Mouse (Mus musculus): ENCODE measurements around the gene Osbpl9.

Gene Osbpl9

DNA sequence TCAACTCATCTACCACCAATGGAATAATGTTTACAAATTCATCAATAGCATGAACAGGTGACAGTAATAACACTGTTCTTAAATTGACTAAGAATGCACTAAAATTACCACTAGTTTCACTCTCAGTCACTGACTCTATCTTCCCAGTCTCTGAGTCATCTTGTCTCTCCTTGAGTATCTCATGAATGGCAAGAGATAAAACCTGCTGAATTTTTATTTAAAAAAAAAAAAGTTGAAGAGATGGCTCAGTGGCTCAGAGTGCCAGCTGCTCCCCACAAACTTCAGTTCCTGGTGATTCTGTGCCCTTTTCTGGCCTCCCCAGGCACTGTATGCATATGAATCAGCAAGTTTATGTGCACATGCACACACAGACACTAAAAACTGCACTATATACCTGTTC lies 96.8 kb downstream of the Osbpl9 start:
- no peak for DNase-seq (ENCODE audit: inconsistent ontology term)

DNA sequence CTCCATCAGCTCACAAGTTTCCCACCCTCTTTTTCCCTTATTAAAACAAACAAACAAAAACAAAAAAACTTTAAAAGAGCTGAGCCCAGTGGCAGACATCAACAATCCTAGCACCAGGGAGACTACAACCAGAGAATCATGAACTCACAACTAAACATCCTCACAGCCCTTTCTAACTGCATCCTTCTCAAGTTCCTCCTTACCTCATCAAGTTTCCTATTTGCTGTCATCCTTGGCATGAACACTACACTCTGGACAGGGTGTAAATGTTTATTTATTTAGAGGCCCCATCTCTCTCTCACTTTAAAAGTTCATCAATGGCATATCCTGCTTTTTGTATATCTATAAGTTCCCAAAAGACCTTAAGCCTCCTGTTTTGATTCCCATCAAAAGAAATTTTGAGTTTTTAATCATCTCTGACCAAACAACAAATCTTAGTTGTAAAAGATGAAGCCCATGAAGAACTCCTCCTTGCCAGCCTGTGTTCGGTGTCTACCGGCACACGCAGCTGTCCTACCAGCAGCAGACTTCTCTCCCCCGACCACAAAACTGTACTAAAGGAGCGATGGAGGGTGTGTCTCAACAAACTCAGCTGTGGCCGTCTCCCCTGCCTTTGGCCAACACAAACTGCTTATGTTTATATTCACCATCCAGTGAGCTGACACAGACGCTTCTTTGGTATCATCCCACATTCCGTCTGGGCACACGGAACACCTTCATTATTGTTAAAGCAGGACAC lies 98.8 kb downstream of the Osbpl9 start:
- DNase-seq (ENCODE audit: inconsistent ontology term): no peak

DNA sequence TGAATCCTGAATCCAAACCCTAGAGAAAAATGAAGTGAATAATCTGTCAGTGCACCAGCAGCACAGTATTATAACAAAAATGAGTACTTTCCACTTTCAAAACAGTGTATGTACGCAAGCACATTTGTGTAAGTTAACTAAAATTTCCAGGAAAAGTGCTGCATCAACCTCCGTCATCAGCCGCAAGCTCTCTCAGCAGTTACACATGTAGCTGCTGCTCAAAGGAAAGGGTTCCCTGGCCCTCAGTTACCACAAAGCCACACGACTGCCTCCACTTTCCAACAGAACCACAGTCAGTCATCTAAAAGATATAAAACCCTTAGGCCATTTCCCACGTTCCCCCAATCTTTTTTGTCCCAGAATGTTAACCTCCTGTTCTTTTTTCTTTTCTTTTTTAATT lies 99.5 kb downstream of the Osbpl9 start:
- no peak for DNase-seq (ENCODE audit: inconsistent ontology term)

DNA sequence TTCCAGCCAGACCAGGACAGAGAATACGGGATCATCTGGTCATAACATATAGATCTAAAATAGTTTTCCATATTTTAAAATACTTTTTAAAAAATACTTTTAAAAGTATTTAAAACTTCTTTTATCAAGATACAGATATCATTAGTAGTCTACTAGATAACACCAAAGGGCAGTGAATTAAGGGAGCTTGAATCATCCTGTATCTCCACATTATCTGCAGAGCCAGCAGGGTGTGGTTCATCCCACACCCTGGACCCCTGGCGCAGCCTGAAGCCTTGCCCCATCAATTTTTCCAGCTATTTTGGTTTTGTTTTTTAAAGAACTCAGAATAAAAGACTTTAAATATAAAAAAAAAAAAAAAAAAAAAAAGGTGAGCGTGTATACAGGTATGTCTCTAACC lies 103.2 kb downstream of the Osbpl9 start:
- DNase-seq (ENCODE audit: inconsistent ontology term): no peak

DNA sequence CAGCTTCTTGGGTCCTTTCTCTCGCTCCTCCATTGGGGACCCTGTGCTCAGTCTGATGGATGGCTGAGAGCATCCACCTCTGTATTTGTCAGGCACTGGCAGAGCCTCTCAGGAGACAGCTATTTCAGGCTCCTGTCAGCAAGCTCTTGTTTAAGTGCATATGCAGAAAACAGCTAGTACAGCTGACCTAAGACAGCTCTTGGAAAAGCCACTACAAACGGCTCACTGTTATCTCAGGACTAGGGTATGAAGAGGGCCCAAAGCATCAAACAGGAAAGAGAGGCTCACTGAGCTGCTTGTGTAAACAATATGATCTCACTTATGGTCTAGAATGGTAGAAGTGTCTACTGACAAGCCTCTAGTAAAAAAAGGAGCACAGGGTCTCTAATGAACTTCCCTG lies 107.8 kb downstream of the Osbpl9 start:
- DNase-seq (ENCODE audit: inconsistent ontology term): no peak

DNA sequence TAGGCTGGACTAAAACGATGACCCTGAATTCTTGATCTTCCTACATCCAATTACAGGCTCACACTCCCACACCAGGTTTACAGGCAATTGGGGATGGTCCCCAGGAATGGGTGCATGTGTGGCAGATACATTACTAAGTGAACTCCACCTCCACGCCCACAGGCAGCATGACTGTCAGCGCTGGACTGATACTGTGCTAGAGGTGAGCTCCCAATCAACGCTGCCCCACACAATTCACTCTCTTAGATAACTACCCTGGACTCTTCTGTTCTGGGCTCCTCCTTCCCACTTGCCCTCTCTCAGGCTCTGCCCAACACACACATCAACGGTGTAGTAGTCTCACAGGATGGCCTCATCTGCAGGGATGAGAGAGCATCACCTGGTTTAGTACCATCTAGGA lies 109.7 kb downstream of the Osbpl9 start:
- no peak for DNase-seq (ENCODE audit: inconsistent ontology term)

DNA sequence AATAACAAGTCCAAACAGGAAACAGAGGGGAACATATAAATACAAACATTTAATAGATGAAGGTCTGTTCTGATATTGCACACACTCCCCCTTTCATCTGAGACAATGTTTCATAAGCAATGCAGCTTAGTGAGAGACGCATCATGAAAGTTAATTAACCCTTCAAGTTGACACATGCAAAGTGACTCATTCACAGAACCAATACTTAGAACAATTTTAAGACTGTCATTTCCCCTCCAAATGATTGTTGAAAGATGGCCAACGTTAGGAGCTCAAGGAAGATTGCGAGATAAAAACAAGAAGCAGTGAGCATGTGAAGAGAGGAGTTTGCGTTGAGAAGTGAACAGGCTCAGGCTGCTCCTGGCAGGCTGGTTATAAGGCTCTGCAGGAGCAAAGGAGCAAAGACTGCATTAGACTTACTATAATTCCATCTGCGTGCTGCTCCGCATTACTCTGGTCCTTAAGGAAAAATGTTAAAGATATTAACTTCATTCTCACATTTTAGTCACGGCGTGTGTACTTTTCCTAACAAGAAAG lies 110.8 kb downstream of the Osbpl9 start:
- DNase-seq (ENCODE audit: inconsistent ontology term): no peak

DNA sequence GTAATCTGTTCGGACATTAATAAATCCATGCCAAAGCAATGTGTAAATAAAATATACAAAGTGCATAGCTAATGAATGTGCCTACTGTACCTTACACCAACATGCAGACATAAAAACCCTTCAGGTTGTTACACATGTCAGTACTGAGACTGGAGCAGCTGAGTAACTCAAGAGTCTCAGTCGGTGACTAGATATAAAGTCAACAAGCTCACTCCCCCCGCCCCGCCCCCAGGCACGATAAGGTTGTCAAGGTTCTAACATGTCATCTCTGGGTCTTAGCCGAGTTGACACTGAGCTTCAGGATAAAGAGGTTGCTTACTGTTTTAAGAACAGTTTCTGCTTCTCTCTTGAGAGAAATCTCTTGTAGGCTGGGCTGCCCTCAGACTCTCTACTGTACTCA lies 112.1 kb downstream of the Osbpl9 start:
- DNase-seq (ENCODE audit: inconsistent ontology term): no peak

DNA sequence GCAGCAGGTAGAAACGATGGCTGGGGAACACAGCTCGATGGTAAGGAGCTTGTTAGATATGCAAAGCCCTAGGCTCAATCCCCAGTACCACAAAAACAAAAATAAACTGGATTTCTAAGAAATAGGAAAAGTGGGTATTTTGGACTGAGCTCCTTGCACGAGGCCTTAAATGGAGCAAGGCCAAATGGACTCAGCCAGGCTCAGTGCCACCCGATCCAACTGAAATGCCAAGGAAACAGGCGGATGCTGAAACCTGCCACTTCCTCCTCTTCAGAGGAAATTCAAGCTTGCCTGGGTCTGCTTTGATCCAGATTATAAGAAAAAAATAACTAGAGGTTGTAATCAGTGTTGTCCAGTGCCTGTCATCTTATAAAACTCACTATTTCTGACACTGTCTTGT lies 112.9 kb downstream of the Osbpl9 start:
- DNase-seq (ENCODE audit: inconsistent ontology term): no peak

DNA sequence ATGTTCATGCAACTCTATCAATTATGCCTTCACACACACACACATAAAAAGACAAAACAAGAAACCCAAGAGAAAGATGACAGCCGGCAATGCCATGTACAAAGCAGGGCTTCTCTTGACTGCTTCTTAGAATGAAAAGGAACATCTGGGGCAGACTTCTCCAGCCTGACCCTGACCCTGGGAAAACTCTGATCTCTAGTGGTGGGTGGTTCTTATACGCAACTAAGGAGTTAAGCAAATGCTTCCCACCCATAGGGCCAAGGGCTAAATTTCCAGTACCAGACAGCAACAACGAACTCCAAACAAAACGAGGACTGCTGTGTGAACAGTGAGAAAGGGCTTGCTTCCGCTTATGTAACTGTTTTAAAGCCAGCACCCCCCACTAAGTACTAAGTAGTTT lies 122.0 kb downstream of the Osbpl9 start:
- no peak for DNase-seq (ENCODE audit: inconsistent ontology term)

DNA sequence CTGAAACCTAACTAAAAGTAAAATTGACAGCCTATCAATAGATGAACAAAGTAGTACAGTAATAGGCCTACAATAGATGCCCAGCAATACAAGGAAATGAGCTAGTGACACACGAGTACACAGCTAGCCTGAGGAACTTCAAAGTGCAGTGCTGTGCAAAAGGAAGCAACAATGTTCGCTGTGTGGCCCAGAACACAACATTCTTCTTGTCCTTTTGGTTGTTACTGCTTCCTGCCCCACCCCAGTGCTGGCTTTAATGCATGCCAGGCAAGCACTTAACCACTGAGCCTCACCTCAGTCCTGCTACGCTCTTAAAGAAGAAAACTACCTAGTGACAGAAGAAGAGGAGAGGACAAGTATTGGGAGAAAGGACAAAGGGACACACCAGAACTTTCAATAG lies 122.4 kb downstream of the Osbpl9 start:
- no peak for DNase-seq (ENCODE audit: inconsistent ontology term)

DNA sequence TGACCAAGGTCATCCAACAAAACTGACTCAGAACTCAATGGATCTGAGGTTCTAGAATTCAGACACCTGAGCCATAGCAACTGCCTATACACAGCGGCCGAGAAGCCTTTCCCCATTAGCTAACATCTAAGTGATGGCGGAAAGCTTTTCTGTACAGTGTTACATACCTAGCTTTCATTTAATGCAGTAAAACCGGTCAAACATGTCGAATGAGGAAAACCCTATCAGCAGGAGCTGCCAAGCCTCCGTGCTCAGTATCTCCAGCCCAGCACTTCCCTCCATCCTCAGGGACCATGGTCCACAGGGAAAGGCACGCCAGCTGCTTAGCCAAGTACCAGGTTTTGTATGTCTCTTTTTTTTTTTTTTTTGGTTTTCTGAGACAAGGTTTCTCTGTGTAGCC lies 123.1 kb downstream of the Osbpl9 start:
- no peak for DNase-seq (ENCODE audit: inconsistent ontology term)

DNA sequence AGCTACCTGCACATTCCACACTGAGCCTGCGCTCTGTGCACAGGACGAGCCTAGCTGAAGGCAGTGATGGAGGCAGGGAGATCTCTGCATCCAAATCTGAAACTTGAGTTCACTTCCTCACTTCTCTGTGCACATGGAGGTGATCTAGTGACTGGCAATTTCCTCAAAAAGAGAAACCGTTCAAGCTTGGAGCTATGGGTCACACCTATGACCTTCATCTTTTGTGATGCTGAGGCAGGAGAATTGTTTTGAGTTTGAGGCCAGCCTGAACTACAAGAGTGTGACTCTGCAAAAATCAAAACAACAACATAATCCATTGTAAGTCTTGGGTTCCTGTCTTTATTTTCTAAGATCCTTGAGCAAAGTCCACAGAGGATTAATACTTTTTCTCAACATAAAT lies 128.8 kb downstream of the Osbpl9 start:
- DNase-seq (ENCODE audit: inconsistent ontology term): no peak

DNA sequence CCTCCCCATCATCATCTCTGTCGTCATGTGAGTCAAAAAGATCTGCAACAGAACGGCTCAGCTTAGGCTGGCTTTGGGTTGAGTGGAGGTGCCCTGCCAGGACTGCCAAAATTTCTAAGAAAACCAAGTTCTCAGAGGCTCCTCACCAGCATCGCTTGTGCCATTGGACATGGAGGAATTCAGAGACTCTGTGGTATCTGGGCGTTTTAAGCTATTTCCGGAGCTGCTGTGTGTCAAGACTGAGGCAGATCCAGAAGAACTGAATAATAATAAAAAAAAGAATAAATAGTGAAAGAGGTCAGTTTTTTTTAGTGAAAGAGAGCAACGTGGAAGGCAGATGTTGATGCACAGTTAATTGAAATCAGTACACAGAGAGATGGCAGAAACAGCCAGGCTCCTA lies 129.2 kb downstream of the Osbpl9 start:
- no peak for DNase-seq (ENCODE audit: inconsistent ontology term)

DNA sequence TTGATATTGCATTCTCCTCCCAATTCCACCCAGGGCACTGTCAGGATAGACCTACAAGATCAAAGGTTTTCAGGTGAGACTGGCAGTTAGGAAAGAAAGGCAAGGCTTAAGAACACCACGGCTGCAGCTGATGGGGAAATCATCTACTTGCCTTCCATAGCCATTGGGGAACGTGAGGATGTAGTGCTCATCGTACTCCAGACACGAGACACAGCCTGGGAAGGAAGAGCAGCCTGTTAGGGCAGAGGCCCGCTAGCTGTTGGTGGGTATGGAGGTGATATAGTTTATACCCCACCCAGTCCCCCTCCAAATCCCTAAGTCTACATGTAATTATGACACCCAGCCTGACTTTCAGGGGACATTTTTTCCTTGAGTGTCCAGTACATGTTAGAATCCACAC lies 136.4 kb downstream of the Osbpl9 start:
- no peak for DNase-seq (ENCODE audit: inconsistent ontology term)

DNA sequence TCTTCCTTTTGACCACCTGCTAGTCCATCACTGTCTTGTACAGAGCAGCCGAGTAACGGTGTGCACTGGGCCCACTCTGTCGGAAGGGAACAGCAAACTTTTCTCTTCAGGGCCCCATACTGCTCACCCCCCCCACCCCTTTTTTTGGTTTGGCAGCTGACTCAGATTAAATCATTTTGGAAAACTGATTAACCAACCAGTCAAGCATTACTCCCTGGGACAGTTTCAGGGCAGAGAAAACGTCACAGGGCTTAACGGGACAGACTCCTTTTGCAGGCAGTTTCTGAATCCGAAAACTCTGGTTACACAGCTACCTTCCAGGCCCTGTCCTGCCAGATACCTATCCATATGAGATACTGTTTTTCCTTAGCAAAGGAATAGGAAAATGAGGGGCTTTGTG lies 137.1 kb downstream of the Osbpl9 start:
- no peak for DNase-seq (ENCODE audit: inconsistent ontology term)

DNA sequence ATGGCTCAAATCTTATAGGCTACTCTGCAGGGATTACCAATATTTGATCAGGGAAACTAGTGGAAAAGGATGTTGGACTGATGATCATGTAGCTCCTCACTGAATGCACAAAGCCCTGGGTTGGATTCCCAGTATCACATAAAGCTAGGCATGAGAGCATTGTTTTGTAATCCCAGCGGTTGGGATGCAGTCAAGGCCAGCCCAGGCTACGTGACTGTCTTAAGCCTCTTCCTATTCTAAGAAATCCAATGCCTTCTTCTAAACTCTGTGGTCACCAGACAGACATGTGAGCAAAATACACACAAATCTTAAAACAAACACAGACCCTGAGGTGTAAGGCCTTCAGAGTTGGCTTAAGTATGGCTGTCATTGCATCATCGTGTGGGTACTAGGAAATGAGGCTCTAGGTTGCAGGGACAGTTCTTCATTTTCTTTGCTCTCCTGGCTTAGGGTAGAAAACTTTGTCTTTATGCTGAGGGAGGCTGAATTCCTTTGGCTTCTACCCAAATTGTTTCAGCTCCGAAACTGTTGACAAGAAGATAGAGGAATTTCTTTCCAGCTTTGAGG lies 142.7 kb downstream of the Osbpl9 start:
- DNase-seq (ENCODE audit: inconsistent ontology term): no peak

DNA sequence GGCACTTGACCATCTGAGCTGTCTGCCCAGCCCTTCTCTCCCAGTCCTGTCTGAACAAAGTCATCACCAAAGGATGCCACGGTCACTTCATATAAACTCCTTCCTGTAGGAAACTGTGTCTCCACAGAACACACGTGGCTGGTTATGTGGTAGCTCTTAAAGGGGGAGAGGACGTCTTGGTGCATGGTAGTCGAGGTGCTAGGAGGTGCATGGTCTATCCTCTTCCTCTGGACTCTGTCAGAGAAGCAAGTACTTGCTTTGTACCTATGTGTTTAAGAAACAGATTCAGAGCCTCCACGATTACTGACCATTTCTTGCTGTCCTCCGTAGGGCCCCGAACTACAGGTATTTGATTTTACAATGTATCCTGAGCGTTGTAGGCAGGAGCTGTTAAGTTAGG lies 144.4 kb downstream of the Osbpl9 start:
- no peak for DNase-seq (ENCODE audit: inconsistent ontology term)

DNA sequence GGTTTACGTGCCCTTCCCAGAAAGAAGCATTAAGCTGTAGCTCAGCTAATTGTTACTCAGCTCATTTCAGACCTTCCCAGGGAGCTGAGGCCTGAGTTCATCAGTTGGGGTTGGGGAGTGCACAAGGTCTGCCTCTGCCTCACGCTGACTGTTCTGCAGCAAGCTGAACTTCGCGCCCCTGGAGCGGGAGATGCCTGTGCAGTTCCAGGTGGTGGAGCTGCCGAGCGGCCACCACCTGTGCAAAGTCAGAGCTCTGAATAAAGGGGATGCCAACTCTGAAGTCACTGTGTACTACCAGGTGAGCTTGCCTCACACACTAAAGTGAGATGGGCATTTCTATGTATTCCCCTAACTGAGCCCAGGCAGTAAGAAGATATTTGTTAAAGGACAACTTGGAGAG lies 145.7 kb downstream of the Osbpl9 start:
- no peak for DNase-seq (ENCODE audit: inconsistent ontology term)

DNA sequence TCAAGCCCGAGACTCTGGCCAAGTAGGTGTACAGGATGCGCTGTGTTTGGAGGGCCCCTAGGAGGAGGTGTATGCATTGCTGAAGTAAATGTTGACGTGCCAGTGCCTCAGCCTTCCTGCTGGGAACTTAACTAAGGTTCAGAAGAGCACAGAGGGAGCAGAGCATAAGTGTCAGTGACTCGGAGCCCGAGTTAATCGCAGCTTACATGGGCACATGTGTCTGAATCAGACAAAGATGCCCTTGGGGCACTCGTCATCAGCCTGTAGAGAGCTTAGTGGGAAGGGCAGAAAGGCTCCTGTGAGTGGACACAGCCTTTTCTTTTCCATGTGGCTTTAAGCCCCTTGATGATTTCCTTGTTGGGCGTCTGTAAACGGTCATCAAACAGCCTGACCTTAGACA lies 148.1 kb downstream of the Osbpl9 start:
- DNase-seq (ENCODE audit: inconsistent ontology term): no peak

DNA sequence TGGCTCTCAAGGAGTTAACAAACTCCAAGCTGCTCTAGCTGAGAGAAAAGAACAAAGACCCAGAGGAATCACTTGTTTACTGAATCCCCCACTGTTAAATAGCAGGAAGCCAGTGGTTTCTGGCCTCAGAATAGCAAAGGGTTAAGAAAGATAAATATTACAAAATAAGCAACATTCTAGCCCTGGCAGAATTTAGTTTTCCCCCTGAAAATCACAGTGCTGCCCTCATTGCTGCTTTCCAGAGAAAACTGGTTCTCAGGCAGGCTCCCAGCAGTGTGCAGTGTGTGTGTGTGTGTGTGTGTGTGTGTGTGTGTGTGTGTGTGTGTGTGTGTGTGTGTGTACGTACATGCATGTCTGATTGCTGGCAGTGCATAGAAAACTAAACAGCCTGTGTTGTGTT lies 149.8 kb downstream of the Osbpl9 start:
- DNase-seq (ENCODE audit: inconsistent ontology term): no peak

DNA sequence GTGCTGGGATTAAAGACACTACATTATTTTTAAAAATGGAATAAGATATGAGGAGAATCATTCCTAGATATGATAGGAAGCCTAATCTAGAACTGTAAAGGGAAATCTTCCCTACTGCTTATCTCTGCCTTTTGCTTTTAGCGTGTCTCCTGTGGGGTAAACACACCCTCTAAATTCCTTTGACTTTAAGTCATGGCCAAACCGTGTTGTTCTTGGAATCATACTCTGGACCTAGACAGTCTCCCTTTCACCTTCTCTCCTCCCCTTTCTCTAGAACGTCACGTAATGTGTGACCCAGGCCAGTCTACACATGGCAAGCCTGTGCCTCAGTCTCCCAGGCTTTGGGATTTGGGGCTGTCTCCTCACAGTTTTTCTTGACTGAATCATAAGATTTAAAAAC lies 153.8 kb downstream of the Osbpl9 start:
- no peak for DNase-seq (ENCODE audit: inconsistent ontology term)

DNA sequence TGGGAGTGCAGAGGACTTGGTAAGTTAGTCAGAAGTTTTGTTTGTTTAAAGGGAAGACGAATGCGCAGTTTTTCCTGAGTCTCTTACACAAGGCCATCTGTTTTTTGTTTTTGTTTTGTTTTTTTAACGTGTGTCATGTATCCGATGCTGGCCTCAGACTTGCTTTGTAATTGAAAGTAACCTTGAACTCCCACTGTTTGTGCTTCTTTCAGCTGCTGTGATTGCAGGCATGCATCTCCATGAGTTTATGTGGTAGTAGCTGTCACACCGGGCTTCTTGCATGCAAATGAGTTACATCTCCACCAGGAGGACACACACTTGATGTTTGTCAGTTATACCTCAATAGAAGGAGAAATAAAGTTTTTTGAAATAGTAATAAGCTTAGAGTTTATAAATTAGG lies 158.3 kb downstream of the Osbpl9 start:
- DNase-seq (ENCODE audit: inconsistent ontology term): no peak

DNA sequence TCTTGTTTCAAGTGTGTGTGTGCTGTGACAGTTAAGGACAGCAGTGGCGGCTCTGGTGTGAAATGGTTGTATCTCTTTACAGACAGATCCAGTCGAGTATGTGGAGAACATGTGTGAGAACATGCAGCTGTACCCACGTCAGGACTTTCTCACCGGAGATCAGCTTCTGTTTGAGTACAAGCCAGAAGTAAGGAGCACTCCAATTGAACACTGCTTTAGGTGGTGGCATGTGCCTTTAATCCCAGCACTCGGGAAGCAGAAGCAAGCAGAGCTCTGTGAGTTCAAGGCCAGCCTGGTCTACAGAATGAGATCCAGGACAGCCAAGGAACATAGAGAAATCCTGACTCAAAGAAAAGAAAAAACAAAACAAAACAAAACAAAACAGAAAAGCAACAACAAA lies 158.8 kb downstream of the Osbpl9 start:
- no peak for DNase-seq (ENCODE audit: inconsistent ontology term)
